Mouse (Mus musculus) limb, embryonic 13.5 days (tissue): ENCODE measurements around the gene Ttc22. TPM values are rescaled to one million over a fixed set of nuclear protein-coding genes. Genes with fewer than 3 reads are reported as not detected.

Experiments
- ATAC-seq: fragments of 200-750 bp; cut with Nextera tagmentation; 2 replicates; pipeline ENCODE4 v1.8.0; 2017; ENCODE audit warnings: low read depth, moderate number of reproducible peaks, moderate TSS enrichment; ENCODE audit not compliant: low FRiP score
- H3K27ac ChIP-seq: fragments of 300-500 bp; sonication (generic); 2 replicates; pipeline ENCODE4 v1.5.1; 2015; ENCODE audit warnings: inconsistent platforms, mild to moderate bottlenecking, moderate library complexity
- H3K27me3 ChIP-seq: fragments of 300-500 bp; sonication (generic); 2 replicates; pipeline ENCODE4 v1.6.1; 2015; ENCODE audit warnings: mild to moderate bottlenecking, inconsistent platforms
- H3K36me3 ChIP-seq: fragments of 300-500 bp; sonication (generic); 2 replicates; pipeline ENCODE4 v1.6.1; 2015; ENCODE audit warnings: inconsistent platforms, mild to moderate bottlenecking, moderate library complexity
- H3K4me1 ChIP-seq: fragments of 300-500 bp; sonication (generic); 2 replicates; pipeline ENCODE4 v1.6.1; 2015; ENCODE audit warnings: inconsistent platforms
- H3K4me2 ChIP-seq: fragments of 300-500 bp; sonication (generic); replicated peaks from 2 replicates; pipeline ENCODE4 v1.6.1; 2015; ENCODE audit warnings: inconsistent platforms, mild to moderate bottlenecking, moderate library complexity
- H3K4me3 ChIP-seq: fragments of 300-500 bp; sonication (generic); 2 replicates; pipeline ENCODE4 v1.5.1; 2015; ENCODE audit warnings: moderate library complexity, mild to moderate bottlenecking, inconsistent platforms
- H3K9ac ChIP-seq: fragments of 300-500 bp; sonication (generic); 2 replicates; pipeline ENCODE4 v1.6.1; 2015; ENCODE audit warnings: mild to moderate bottlenecking, inconsistent platforms
- H3K9me3 ChIP-seq: fragments of 300-500 bp; sonication (generic); 2 replicates; pipeline ENCODE4 v1.6.1; 2016; ENCODE audit warnings: inconsistent platforms
- WGBS: fragments of 180-500 bp; shearing (Covaris S2); methylation state at CpG from one replicate; pipeline ENCODE4 v1.1.7; 2015; 5-methylcytosine and 5-hydroxymethylcytosine counted together
- polyA plus RNA-seq: library from polyadenylated mRNA; unstranded; fragments of >200 nt; fragmentation: Nextera tagmentation; extraction: Ambion mirVana; gene quantifications from 2 replicates; pipeline ENCODE4 v1.2.1, GENCODE M21; 2015

The Ttc22 gene
- polyA plus RNA-seq, 1 experiment from 2014 or later: 2.0 TPM

DNA sequence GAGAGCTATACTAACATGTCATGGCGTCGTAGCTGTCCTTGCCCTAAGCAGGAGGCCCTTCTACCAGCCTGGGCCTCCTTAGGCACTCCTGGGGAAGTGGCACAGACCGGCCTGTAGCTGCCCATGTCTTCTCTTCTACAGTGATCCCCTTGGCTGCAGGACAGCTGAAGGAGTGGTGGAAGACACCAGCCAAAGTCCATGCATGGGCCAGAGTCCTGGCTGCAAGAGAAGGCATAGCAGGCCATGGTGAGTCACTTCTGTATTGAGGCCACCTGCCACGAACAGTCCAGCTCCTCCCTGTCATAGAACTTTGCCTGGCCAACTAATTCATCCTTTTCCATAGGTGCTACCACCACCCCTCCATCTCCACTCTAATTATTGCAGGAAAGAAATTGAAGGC is 3.3 kb upstream of the Ttc22 start:
- H3K4me1 ChIP-seq: peaks cover 15% of the 10 kb centered on the region
- no peak overlapping the region for H3K4me2 ChIP-seq
- ATAC-seq: no peak
- no peak overlapping the region for H3K27ac ChIP-seq
- peaks cover 46% of the 10 kb centered on the region for H3K27me3 ChIP-seq
- H3K9ac ChIP-seq: no peak overlapping the region
- H3K36me3 ChIP-seq: no peaks in the 10 kb centered on the region
- H3K9me3 ChIP-seq: no peaks in the 10 kb centered on the region
- no peak overlapping the region for H3K4me3 ChIP-seq
- 84% methylated on average over 4 of the region's 4 CpGs for WGBS

DNA sequence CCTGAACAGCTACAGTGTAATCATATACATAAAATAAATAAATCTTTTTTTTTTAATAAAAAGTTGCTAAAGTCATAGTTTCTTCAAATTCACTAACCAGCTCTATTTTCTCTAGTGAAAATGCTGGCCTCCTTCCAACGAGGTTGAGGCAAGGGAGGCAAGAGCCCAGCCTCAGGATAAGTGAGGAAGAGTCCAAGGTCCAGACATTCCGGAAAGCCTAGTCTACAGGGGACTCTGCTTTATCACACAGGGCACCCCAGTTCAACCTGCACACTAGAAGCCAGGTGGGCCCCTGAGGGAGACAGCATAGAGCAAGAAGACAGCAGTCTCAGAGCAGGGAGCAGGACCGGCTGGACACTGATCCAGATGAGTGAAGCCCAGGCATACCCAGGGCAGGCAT is 804 bp upstream of the Ttc22 start:
- Histone ChIP-seq H3K27me3 (peaks cover 59% of the 10 kb centered on the region), H3K4me1 (peaks cover 18% of the 10 kb centered on the region), H3K4me2 (no peak overlapping the region), H3K27ac (no peak overlapping the region), H3K9ac (no peak overlapping the region), H3K36me3 (no peaks in the 10 kb centered on the region), H3K9me3 (no peaks in the 10 kb centered on the region), H3K4me3 (no peak overlapping the region)
- WGBS: 78% methylated on average over 3 of the region's 3 CpGs
- ATAC-seq: no peak

DNA sequence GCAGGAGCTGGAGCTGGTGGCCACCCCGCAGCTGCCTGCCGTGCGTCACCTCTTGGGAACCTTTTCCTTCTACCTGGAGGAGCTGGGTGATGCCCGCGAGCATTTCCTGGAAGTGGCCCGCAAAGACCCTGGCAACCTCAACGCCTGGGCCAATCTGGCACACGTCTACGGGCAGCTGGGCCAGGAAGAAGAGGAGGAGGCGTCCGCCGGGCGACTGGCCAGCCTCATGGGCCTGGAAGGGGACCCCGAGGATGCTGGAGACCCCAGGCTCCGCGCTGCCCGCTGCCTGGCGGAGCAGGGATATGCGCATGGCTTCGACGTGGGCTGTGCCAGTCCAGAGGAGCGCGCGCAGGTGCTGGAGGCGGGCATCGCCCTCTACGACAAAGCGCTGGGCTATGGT is 480 bp downstream of the Ttc22 start:
- H3K27ac ChIP-seq: no peak overlapping the region
- H3K4me2 ChIP-seq: peak overlapping the region; percentile 32; the same call in 1 of the 2 replicates
- H3K9me3 ChIP-seq: no peaks in the 10 kb centered on the region
- 0 out of 2 replicates have a peak overlapping the region, but pooled peaks have one; percentile 0 for H3K4me3 ChIP-seq
- H3K9ac ChIP-seq: no peak overlapping the region
- peaks cover 13% of the 10 kb centered on the region for H3K4me1 ChIP-seq
- no peak for ATAC-seq
- H3K27me3 ChIP-seq: peaks cover 56% of the 10 kb centered on the region
- no peaks in the 10 kb centered on the region for H3K36me3 ChIP-seq
- 25% methylated on average over 28 of the region's 28 CpGs for WGBS

DNA sequence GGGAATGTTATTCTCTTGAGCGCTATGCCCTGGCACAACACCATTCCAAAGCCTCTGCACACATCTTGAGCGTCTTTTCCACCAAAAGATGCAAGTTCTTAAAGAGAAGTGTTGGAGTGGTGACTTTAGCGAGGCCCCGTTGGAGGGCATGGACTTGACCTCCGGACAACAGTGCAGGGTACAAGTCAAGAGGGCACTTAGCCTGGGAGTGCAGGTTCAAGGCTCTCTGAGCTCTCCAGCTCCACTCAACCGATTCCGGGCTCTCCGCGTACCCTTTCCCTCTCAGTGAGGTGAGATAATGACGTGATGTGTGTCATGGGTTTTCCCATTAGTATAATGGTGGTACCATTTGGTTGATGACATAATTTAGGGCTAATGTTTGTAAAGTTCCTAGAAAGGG is 2.0 kb downstream of the Ttc22 start:
- H3K9me3 ChIP-seq: no peaks in the 10 kb centered on the region
- H3K27ac ChIP-seq: no peak overlapping the region
- 89% methylated on average over 10 of the region's 10 CpGs for WGBS
- no peak overlapping the region for H3K4me2 ChIP-seq
- no peak overlapping the region for H3K4me3 ChIP-seq
- H3K4me1 ChIP-seq: peaks cover 13% of the 10 kb centered on the region
- H3K9ac ChIP-seq: no peak overlapping the region
- peaks cover 54% of the 10 kb centered on the region for H3K27me3 ChIP-seq
- no peaks in the 10 kb centered on the region for H3K36me3 ChIP-seq
- no peak for ATAC-seq

DNA sequence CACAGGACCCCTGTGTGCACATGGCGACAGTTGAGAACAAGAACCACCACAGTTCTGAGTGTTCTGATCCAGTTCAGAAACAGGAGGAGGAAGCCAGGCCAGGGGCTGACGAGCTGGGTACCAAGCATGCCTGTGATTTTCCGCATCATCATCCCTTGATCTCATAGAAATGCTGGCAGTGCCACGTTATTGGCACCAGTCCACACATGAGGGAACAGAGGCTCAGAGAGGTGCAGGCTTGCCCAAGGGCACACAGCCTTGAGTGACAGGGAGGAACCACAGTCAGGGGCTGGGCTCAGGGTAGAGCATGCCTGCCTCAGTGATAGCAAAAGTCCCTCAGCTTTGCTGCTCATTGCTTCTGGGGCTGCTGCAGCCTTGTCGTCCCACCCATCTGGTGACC is 5.6 kb downstream of the Ttc22 start:
- no peaks in the 10 kb centered on the region for H3K9me3 ChIP-seq
- H3K4me3 ChIP-seq: no peak overlapping the region
- H3K9ac ChIP-seq: no peak overlapping the region
- no peak overlapping the region for H3K4me2 ChIP-seq
- H3K4me1 ChIP-seq: peaks cover 26% of the 10 kb centered on the region
- H3K27me3 ChIP-seq: peaks cover 28% of the 10 kb centered on the region
- 77% methylated on average over 5 of the region's 5 CpGs for WGBS
- ATAC-seq: no peak
- no peak overlapping the region for H3K27ac ChIP-seq
- no peaks in the 10 kb centered on the region for H3K36me3 ChIP-seq

DNA sequence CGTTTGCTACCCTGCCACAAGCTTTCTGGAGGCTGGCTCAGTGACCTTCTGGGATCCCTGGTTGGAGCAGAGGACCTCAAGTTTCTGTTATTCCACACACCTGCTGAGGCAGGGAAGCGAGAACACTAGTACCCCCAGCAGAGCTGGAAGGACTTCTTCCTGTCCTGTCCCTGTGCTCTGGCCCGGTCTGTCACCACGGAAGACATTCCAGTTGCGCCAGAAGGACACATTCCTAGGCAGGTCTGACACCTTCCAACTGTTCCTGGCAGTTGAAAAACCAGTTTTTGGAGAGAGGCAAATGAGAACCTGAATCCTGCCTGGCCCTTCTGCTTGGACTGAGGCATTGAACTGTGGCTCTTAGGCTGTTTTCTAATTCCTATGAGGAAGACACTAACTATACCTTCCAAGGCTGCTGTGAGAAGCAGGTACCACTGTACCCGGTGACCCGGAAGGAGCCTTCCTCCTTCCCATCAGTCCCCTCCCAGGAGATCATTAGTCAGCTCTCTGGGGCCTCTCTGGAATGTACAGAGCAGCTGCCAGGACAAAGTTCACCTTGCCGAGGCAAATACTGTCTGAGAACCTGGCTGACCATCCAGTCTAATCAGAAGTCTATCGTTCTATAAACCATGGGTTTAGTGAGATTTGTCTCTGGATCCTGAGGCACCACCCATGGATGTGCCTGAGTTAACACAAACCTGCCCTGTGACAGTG is 6.6 kb downstream of the Ttc22 start:
- 47% methylated on average over 9 of the region's 9 CpGs for WGBS
- H3K4me1 ChIP-seq: peaks cover 36% of the 10 kb centered on the region

DNA sequence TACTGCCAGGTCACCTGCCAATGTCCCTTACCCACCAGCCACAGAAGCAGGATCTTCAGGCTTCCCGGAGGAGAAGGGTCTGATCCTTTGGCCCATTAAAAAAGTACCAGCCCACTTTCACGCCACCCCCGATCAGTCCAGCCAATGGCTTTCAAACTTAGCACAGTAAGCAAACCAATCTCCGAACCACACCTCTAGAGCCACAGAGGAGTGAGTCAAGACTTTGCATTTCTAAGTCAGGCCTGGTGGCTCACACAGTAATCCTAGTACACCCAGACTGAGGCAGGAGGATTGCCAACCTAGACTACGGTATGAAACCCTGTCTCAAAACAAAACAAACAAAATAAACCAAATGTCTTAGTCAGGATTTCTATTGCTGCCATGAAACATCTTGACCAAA is 7.1 kb downstream of the Ttc22 start:
- no peak for ATAC-seq
- Histone ChIP-seq H3K4me3 (no peak overlapping the region), H3K9me3 (no peaks in the 10 kb centered on the region), H3K4me1 (peaks cover 42% of the 10 kb centered on the region), H3K4me2 (no peak overlapping the region), H3K27ac (no peak overlapping the region), H3K27me3 (peaks cover 12% of the 10 kb centered on the region), H3K9ac (no peak overlapping the region), H3K36me3 (no peaks in the 10 kb centered on the region)
- 57% methylated on average over 5 of the region's 5 CpGs for WGBS

More for the DNA sequence above, 6.6 kb downstream of the Ttc22 start:
- no peak overlapping the region for H3K27ac ChIP-seq
- no peaks in the 10 kb centered on the region for H3K36me3 ChIP-seq
- no peak overlapping the region for H3K4me3 ChIP-seq
- no peak for ATAC-seq
- no peaks in the 10 kb centered on the region for H3K9me3 ChIP-seq
- peaks cover 18% of the 10 kb centered on the region for H3K27me3 ChIP-seq
- no peak overlapping the region for H3K9ac ChIP-seq
- no peak overlapping the region for H3K4me2 ChIP-seq

DNA sequence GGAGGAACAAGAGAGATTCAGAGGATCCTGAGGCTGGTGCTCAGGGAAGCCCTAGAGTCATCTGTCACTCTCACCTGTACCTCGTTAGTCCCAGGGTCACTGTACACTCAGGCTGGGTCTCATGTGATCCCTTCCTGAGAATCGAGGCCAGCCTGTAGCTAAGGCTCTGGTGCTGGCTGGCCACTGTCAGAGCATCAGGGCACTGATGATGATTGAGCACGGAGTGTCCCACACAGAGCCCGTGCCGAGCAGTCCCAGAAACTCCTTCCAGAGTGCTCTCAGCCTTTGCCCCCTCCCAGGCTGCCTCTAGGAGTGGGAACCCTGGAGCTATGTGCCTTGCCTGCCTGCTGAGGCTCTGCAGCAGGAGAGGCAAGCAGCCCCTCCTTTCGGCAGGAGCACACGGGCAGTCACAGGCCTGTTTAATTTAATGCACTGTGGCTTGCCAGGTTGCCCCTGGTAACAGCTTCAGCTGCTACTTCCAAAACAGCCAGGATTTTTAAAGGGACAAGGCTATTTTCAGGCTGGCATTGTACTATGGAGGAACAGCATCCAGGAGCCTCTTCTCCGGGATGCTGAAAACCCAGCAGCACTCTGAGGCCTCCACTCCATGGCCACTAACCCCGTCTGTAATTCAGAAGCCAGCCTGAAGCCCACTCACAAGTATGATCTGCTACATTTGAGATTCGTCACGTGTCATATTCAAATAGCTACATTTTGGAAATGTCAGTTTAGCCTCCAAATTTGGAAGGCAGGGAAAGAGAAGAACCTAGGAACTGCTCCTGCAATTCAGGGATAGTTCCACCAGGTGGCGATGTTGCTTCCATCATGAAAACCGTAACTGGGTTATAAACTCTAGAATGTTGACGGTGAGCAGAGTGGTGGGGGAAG is 8.3 kb downstream of the Ttc22 start:
- Histone ChIP-seq H3K27me3 (peaks cover under 1% of the 10 kb centered on the region; the same call in 1 of the 2 replicates), H3K4me3 (no peak overlapping the region), H3K27ac (peak overlapping the region; percentile 48; the same call in 1 of the 2 replicates), H3K36me3 (no peaks in the 10 kb centered on the region), H3K4me2 (peak overlapping the region; percentile 25), H3K9me3 (no peaks in the 10 kb centered on the region), H3K4me1 (peaks cover 42% of the 10 kb centered on the region), H3K9ac (peak overlapping the region; percentile 43; the same call in 1 of the 2 replicates)
- ATAC-seq: peak; percentile 74
- WGBS: 12% methylated on average over 14 of the region's 14 CpGs

DNA sequence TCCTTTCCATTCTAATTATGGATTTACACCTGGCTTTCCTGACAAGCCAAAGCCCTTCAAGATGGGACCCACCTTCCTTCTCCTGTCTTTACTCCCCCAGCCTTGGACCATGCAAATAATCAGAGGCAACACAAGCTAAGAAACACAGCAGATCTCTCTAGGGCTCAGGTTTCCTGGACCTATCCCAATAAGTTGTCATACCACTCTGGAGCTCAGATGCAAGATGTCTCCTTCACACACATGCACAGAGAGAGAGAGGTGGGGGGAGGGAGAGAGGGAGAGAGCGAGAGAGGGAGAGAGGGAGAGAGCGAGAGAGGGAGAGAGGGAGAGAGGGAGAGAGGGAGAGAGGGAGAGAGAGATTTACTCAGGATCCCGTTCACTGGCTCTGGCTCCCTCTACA is 10.1 kb downstream of the Ttc22 start:
- H3K9me3 ChIP-seq: no peaks in the 10 kb centered on the region
- no peak for ATAC-seq
- no peak overlapping the region for H3K9ac ChIP-seq
- peaks cover 34% of the 10 kb centered on the region for H3K4me1 ChIP-seq
- no peaks in the 10 kb centered on the region for H3K36me3 ChIP-seq
- no peak overlapping the region; the same call in 1 of the 2 replicates for H3K27ac ChIP-seq
- no peak overlapping the region for H3K4me2 ChIP-seq
- no peaks in the 10 kb centered on the region for H3K27me3 ChIP-seq
- WGBS: 36% methylated on average over 1 of the region's 3 CpGs
- no peak overlapping the region for H3K4me3 ChIP-seq

DNA sequence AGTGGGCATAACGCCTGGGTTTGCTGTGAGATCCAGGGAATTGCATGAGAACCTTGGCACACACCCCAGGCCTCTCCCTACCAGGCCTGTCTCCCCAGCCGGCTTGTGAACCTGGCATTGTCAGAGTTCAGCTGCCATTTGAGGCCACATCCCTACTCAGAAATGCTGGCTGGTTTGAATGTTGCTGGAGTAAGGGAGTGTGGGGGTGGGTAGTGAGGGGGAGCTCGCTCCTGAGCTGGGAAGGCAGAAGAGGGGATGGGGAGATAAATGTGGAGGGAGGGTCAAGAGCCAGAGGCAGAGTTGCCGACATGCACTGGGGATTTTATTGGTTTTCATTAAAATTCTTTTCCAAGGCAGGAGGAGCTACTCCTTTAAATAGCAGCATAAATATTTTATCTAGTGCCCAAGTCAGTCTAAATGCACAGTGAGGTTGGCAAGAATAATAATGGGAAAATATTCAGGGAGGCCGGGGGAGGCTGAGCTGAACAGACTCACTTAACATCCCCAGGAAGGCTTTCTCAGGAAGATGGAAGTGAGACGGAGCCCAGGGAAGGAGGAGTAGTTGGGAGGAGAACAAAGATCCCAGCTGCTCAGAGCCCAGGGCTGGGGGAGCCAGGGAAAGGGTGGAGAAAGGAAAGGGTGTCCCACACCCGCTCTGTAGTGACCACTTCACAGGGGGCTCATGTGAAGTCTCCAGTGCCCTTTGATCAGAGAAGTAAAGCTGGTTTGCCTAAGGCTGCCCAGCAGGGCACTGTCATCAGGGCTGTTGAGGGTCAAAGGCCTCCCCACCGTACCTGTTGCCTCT is 11.3 kb downstream of the Ttc22 start:
- H3K36me3 ChIP-seq: no peaks in the 10 kb centered on the region
- WGBS: 17% methylated on average over 8 of the region's 8 CpGs
- peak; percentile 57; the same call in 1 of the 2 replicates for ATAC-seq
- no peaks in the 10 kb centered on the region for H3K9me3 ChIP-seq
- no peak overlapping the region for H3K4me3 ChIP-seq
- peak overlapping the region; percentile 75; the same call in 1 of the 2 replicates for H3K27ac ChIP-seq
- H3K4me1 ChIP-seq: peaks cover 34% of the 10 kb centered on the region
- no peaks in the 10 kb centered on the region for H3K27me3 ChIP-seq
- H3K9ac ChIP-seq: 0 out of 2 replicates have a peak overlapping the region, but pooled peaks have one; percentile 13
- peak overlapping the region; percentile 3; the same call in 1 of the 2 replicates for H3K4me2 ChIP-seq

DNA sequence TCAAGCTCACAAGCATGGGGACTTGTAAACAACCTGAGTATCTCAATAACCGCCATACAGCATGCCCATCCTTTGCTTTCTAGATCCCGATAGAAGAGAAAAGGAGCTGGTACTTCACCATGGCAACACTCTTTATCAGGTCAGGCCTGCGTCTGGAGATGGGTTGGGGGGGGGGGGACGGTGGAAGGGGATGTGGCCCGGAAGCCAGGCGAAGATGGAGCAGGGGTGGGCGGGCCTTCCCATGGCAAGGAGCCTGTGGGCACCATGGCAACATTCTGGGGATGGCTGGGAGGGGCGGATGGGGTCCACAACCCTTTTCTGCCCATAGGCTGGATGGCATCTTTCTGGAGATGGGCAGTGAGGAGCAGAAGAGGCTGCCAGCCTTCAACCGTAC is 11.9 kb downstream of the Ttc22 start:
- H3K27ac ChIP-seq: peak overlapping the region; percentile 75; the same call in 1 of the 2 replicates
- H3K9ac ChIP-seq: no peak overlapping the region
- H3K4me1 ChIP-seq: peaks cover 34% of the 10 kb centered on the region
- 0 out of 2 replicates have a peak overlapping the region, but pooled peaks have one; percentile 3 for H3K4me2 ChIP-seq
- H3K4me3 ChIP-seq: no peak overlapping the region
- H3K9me3 ChIP-seq: no peaks in the 10 kb centered on the region
- H3K27me3 ChIP-seq: no peaks in the 10 kb centered on the region
- 49% methylated on average over 9 of the region's 9 CpGs for WGBS
- H3K36me3 ChIP-seq: no peaks in the 10 kb centered on the region
- ATAC-seq: no peak
